Mouse (Mus musculus) small intestine, adult 2 months (tissue): ENCODE results near the gene Zfp369.
"Not testable (repeated sequence)": the region's sequence is repeated elsewhere in the genome, so short reads cannot be mapped to it uniquely, and the experiment has no call there.

Experiments used
- CTCF ChIP-seq: fragments of 200-500 bp; IDR thresholded peaks from 2 replicates; pipeline ENCODE4 v1.5.1; 2012; ENCODE audit warnings: low read depth, mild to moderate bottlenecking, control low read depth, inconsistent platforms, low read length, moderate library complexity, mixed read lengths; ENCODE audit not compliant: insufficient replicate concordance, insufficient read length; ENCODE audit errors: extremely low read depth
- POLR2A ChIP-seq: fragments of 200-500 bp; IDR thresholded peaks from 2 replicates; pipeline ENCODE4 v1.6.1; 2012; ENCODE audit warnings: low read depth, mild to moderate bottlenecking, control low read depth, inconsistent platforms, low read length, moderate library complexity

- TF ChIP-seq POLR2A, CTCF: not testable (repeated sequence)
Measured at GRCm38 (mm10) chr13:65348501-65348900, 69.9 kb downstream of the Zfp369 start.
